Mouse (Mus musculus) embryonic fibroblast, embryonic 13.5 days (primary cell): ENCODE data around the gene Kcng3.

Experiments used
- CTCF ChIP-seq: IDR thresholded peaks from 2 replicates; pipeline ENCODE4 v1.5.1; 2011; ENCODE audit warnings: mild to moderate bottlenecking, control low read depth, low read length, moderate library complexity, borderline replicate concordance; ENCODE audit not compliant: insufficient read depth
- POLR2A ChIP-seq: IDR thresholded peaks from 2 replicates; pipeline ENCODE4 v1.6.1; 2011; ENCODE audit warnings: low read depth, mild to moderate bottlenecking, control low read depth, low read length, moderate library complexity

- TF ChIP-seq POLR2A = no peak
- no peak for TF ChIP-seq CTCF
Observed at GRCm38 (mm10) chr17:83667934-83668690, 36.4 kb upstream of the Kcng3 start.
